Mouse (Mus musculus) cerebellum, adult 2 months (tissue): ENCODE results near the gene Acr. TPM values are rescaled to one million over a fixed set of nuclear protein-coding genes. Genes with fewer than 3 reads are reported as not detected.

Source experiments
- DNase-seq, 2 experiments: peaks; one replicate each; pipeline ENCODE4 v3.0.0; 2021
- H3K27ac ChIP-seq: fragments of 200-500 bp; 2 replicates; pipeline ENCODE4 v1.5.1; 2012; ENCODE audit warnings: low read length, control low read depth, inconsistent platforms; ENCODE audit not compliant: insufficient read depth
- H3K27me3 ChIP-seq: fragments of 200-500 bp; 2 replicates; pipeline ENCODE4 v1.6.1; 2012; ENCODE audit warnings: inconsistent platforms, mild to moderate bottlenecking, low read length, moderate library complexity; ENCODE audit not compliant: control insufficient read depth, insufficient read depth
- H3K4me1 ChIP-seq: fragments of 200-500 bp; 2 replicates; pipeline ENCODE4 v1.6.1; 2011; ENCODE audit warnings: low read length; ENCODE audit not compliant: control insufficient read depth, insufficient read depth
- H3K4me3 ChIP-seq: fragments of 200-500 bp; replicated peaks from 2 replicates; pipeline ENCODE3; 2011; ENCODE audit warnings: mild to moderate bottlenecking, low read depth, low read length, control low read depth; ENCODE audit not compliant: insufficient read depth
- CTCF ChIP-seq: fragments of 200-500 bp; IDR thresholded peaks from 2 replicates; pipeline ENCODE4 v1.5.1; 2011; ENCODE audit warnings: low read depth, mild to moderate bottlenecking, control low read depth, low read length, moderate library complexity, borderline replicate concordance; ENCODE audit not compliant: insufficient read depth
- POLR2A ChIP-seq: fragments of 200-500 bp; IDR thresholded peaks from 2 replicates; pipeline ENCODE4 v1.6.1; 2011; ENCODE audit warnings: low read length, control low read depth, borderline replicate concordance; ENCODE audit not compliant: insufficient read depth
- WGBS: fragments of 180-500 bp; shearing (Covaris S2); methylation state at CpG from one replicate; pipeline ENCODE4 v1.1.7; 2018; 5-methylcytosine and 5-hydroxymethylcytosine counted together
- polyA plus RNA-seq: library from polyadenylated mRNA; depleted of rRNA; stranded (reverse); fragments of >200 nt; gene quantifications from 2 replicates; pipeline ENCODE4 v1.2.3, GENCODE M21; 2012

The Acr gene
- polyA plus RNA-seq, 1 experiment, result 2.4 TPM

- Histone ChIP-seq H3K4me1 (no peaks in the 10 kb centered on the region), H3K27ac (no peak overlapping the region), H3K27me3 (no peaks in the 10 kb centered on the region), H3K4me3 (no peak overlapping the region)
- DNase-seq, result no peak
- WGBS, result 87% methylated on average over 7 of the region's 7 CpGs
- TF ChIP-seq POLR2A, result no peak
- no peak for TF ChIP-seq CTCF
Measured at GRCm38 (mm10) chr15:89582494-89582893, 14.4 kb downstream of the Acr start.

- Histone ChIP-seq H3K27me3 (no peaks in the 10 kb centered on the region), H3K4me1 (no peaks in the 10 kb centered on the region), H3K4me3 (no peak overlapping the region), H3K27ac (no peak overlapping the region)
- WGBS, result 80% methylated on average over 5 of the region's 5 CpGs
- TF ChIP-seq POLR2A (no peak), CTCF (no peak)
- no peak for DNase-seq
Measured at GRCm38 (mm10) chr15:89585101-89585500, 17.0 kb downstream of the Acr start.

- Histone ChIP-seq H3K4me3 (no peak overlapping the region), H3K4me1 (no peaks in the 10 kb centered on the region), H3K27me3 (no peaks in the 10 kb centered on the region), H3K27ac (no peak overlapping the region)
- 93% methylated on average over 11 of the region's 11 CpGs for WGBS
- DNase-seq, result no peak
- TF ChIP-seq CTCF, result no peak
- no peak for TF ChIP-seq POLR2A
Measured at GRCm38 (mm10) chr15:89585631-89586030, 17.5 kb downstream of the Acr start.

- Histone ChIP-seq H3K4me3 (no peak overlapping the region), H3K4me1 (no peaks in the 10 kb centered on the region; the same call in 1 of the 2 replicates), H3K27me3 (no peaks in the 10 kb centered on the region), H3K27ac (no peak overlapping the region)
- no peak for TF ChIP-seq POLR2A
- no peak for TF ChIP-seq CTCF
- no peak for DNase-seq
- WGBS, result 66% methylated on average over 5 of the region's 5 CpGs
Measured at GRCm38 (mm10) chr15:89589146-89589545, 21.0 kb downstream of the Acr start.

GRCm38 (mm10) chr15:89591317-89591716 is 23.2 kb downstream of the Acr start:
- no peaks in the 10 kb centered on the region for H3K27me3 ChIP-seq
- DNase-seq, result no peak
- peak overlapping the region; percentile 96 for H3K4me3 ChIP-seq
- H3K4me1 ChIP-seq, result no peaks in the 10 kb centered on the region; the same call in 1 of the 2 replicates
- 1% methylated on average over 30 of the region's 30 CpGs for WGBS
- no peak for TF ChIP-seq CTCF
- no peak for TF ChIP-seq POLR2A
- no peak overlapping the region for H3K27ac ChIP-seq

GRCm38 (mm10) chr15:89591723-89592455 is 23.8 kb downstream of the Acr start, which contains the start of gene Rabl2:
Gene Rabl2 (minus strand): TSS chr15:89591923.
- Histone ChIP-seq H3K4me3 (peak within 1 kb of the TSS; percentile 96), H3K4me1 (no peaks in the 10 kb centered on the region; the same call in 1 of the 2 replicates), H3K27ac (peak within 1 kb of the TSS; percentile 36; the same call in 1 of the 2 replicates), H3K27me3 (no peaks in the 10 kb centered on the region)
- DNase-seq, result peak; percentile 85 to 86
- WGBS, result under 1% methylated on average over 35 of the region's 35 CpGs
- TF ChIP-seq CTCF, result no peak
- TF ChIP-seq POLR2A, result peak; percentile 76; the same call in 1 of the 2 replicates

- no peak for DNase-seq
- 50% methylated on average over 4 of the region's 4 CpGs for WGBS
- Histone ChIP-seq H3K27ac (no peak overlapping the region), H3K4me3 (no peak overlapping the region), H3K27me3 (no peaks in the 10 kb centered on the region), H3K4me1 (no peaks in the 10 kb centered on the region; the same call in 1 of the 2 replicates)
- TF ChIP-seq POLR2A (no peak), CTCF (no peak)
Measured at GRCm38 (mm10) chr15:89592548-89592947, 24.4 kb downstream of the Acr start.
